Mouse (Mus musculus): ENCODE data around the gene AI854703. TPM values are rescaled to one million over a fixed set of nuclear protein-coding genes. Genes with fewer than 3 reads are reported as not detected.
"Not testable (repeated sequence)": the region's sequence is repeated elsewhere in the genome, so short reads cannot be mapped to it uniquely, and the experiment has no call there.

AI854703 gene
- total RNA-seq, 2 experiments from 2014 or later = 13.4 to 14.5 TPM

- DNase-seq = no peak
Measured at GRCm38 (mm10) chr6:48614756-48615155, 11.8 kb upstream of the AI854703 start.

- no peak for DNase-seq
Measured at GRCm38 (mm10) chr6:48620031-48620430, 6.5 kb upstream of the AI854703 start.

- DNase-seq = not testable (repeated sequence)
Measured at GRCm38 (mm10) chr6:48622186-48622843, 4.2 kb upstream of the AI854703 start.

- DNase-seq = no peak
Measured at GRCm38 (mm10) chr6:48623460-48623859, 3.1 kb upstream of the AI854703 start.

- peak; percentile 56 to 70 for DNase-seq
Measured at GRCm38 (mm10) chr6:48626984-48627383, 420 bp downstream of the AI854703 start.

GRCm38 (mm10) chr6:48627511-48627924 is 954 bp downstream of the AI854703 start:
- no peak for DNase-seq

- no peak for DNase-seq
Measured at GRCm38 (mm10) chr6:48628377-48628776, 1.8 kb downstream of the AI854703 start.

GRCm38 (mm10) chr6:48628808-48629660 is 2.5 kb downstream of the AI854703 start:
- DNase-seq = peak; percentile 64 to 67

GRCm38 (mm10) chr6:48629661-48630034 is 3.1 kb downstream of the AI854703 start:
- no peak for DNase-seq

GRCm38 (mm10) chr6:48630831-48631230 is 4.3 kb downstream of the AI854703 start:
- DNase-seq = no peak

- no peak for DNase-seq
Measured at GRCm38 (mm10) chr6:48635105-48635504, 8.5 kb downstream of the AI854703 start.

- no peak for DNase-seq
Measured at GRCm38 (mm10) chr6:48636515-48636914, 10.0 kb downstream of the AI854703 start.

- no peak for DNase-seq
Measured at GRCm38 (mm10) chr6:48637811-48638500, 11.4 kb downstream of the AI854703 start.

- no peak for DNase-seq
Measured at GRCm38 (mm10) chr6:48638553-48638952, 12.0 kb downstream of the AI854703 start.

- no peak for DNase-seq
Measured at GRCm38 (mm10) chr6:48641391-48641790, 14.8 kb downstream of the AI854703 start.

GRCm38 (mm10) chr6:48642764-48643292 is 16.3 kb downstream of the AI854703 start:
- DNase-seq = no peak

- DNase-seq = peak; percentile 42 to 56
Measured at GRCm38 (mm10) chr6:48645660-48646308, 19.2 kb downstream of the AI854703 start.

GRCm38 (mm10) chr6:48646309-48646690 is 19.7 kb downstream of the AI854703 start:
- DNase-seq = no peak

- no peak for DNase-seq
Measured at GRCm38 (mm10) chr6:48646995-48647394, 20.4 kb downstream of the AI854703 start, which contains the start of gene Gimap8. Gene Gimap8, plus strand, starts transcription at chr6:48647234.

- DNase-seq = no peak
Measured at GRCm38 (mm10) chr6:48647611-48648010, 21.0 kb downstream of the AI854703 start.

- DNase-seq = no peak
Measured at GRCm38 (mm10) chr6:48648779-48649178, 22.2 kb downstream of the AI854703 start.

GRCm38 (mm10) chr6:48650041-48650440 is 23.5 kb downstream of the AI854703 start:
- no peak for DNase-seq
